In genomic region chr3:95133680-95134101, GRCm38 (mm10) we compare ENCODE assay signal across 8 mouse cellular contexts. TPM values are rescaled to one million over a fixed set of nuclear protein-coding genes. Genes with fewer than 3 reads are reported as not detected.
DNase-seq lines count a peak whose midpoint lies in the region; ATAC-seq lines count a peak whose summit lies in the region.

TSS of gene Scnm1 (minus strand) at chr3:95134011.
TSS of gene Lysmd1 (plus strand) at chr3:95134088.

- peak within 1 kb of the TSS; percentile 67 for H3K4me3 ChIP-seq in hindbrain, embryonic 13.5 days

- ATAC-seq in hindbrain, embryonic 13.5 days (ENCODE audit: low FRiP score), result peak; percentile 92

- H3K4me1 ChIP-seq in hindbrain, embryonic 13.5 days (replicated peaks), result peaks cover 29% of the 10 kb centered on the region

- no peaks in the 10 kb centered on the region for H3K9me3 ChIP-seq in hindbrain, embryonic 13.5 days

- H3K4me2 ChIP-seq in hindbrain, embryonic 13.5 days, result peak within 1 kb of the TSS; percentile 86

- H3K36me3 ChIP-seq in hindbrain, embryonic 13.5 days, result peaks cover 24% of the 10 kb centered on the region

- peak; percentile 97 for DNase-seq in R1 (ENCODE audit: low read depth, low spot score)
- peak; percentile 87 to 92 for DNase-seq in cerebellum, postnatal 14 days
- DNase-seq in frontal cortex, postnatal 14 days (ENCODE audit: low spot score in 2 of 2), result peak; percentile 83 to 91
- peak; percentile 68 to 70 for DNase-seq in layer of hippocampus, postnatal 25 days (ENCODE audit: extremely low spot score in 1 of 2, low spot score in 1 of 2)
- peak; percentile 96 for DNase-seq in lung, postnatal 25 days (ENCODE audit: low spot score)
- DNase-seq in retina, embryonic 14.5 days (ENCODE audit: low spot score), result peak; percentile 95
- peak; percentile 89 for DNase-seq in thymus, postnatal 4 days

- no peaks in the 10 kb centered on the region for H3K27me3 ChIP-seq in hindbrain, embryonic 13.5 days

- peak within 1 kb of the TSS; percentile 88 for H3K9ac ChIP-seq in hindbrain, embryonic 13.5 days

- under 1% methylated on average over 20 of the region's 20 CpGs for WGBS in hindbrain, embryonic 13.5 days

- peak within 1 kb of the TSS; percentile 86 for H3K27ac ChIP-seq in hindbrain, embryonic 13.5 days

RNA-seq across cellular contexts. Expression of gene Scnm1, which starts in this region (rescaled TPM):
- 95.9 and 97.1 TPM in 2 replicates for polyA plus RNA-seq in hindbrain, embryonic 13.5 days (2015; fragmentation: Nextera tagmentation; extraction: Ambion mirVana)
- total RNA-seq in layer of hippocampus, postnatal 25 days (2021), result 10 to 100 TPM; 43.1 to 48.2 TPM

RNA-seq across cellular contexts. Expression of gene Lysmd1, which starts in this region (rescaled TPM):
- polyA plus RNA-seq in hindbrain, embryonic 13.5 days (2015; fragmentation: Nextera tagmentation; extraction: Ambion mirVana), result 36.8 and 38.4 TPM in 2 replicates
- total RNA-seq in layer of hippocampus, postnatal 25 days (2021), result 10 to 100 TPM; 16.5 to 18.4 TPM

Comparison
In these comparisons a context has a peak if more than half of its experiments do, and no peak if none do; other contexts are left out.
1. Peak in every context shown above with its lines: DNase-seq, ATAC-seq, H3K4me3 ChIP-seq and H3K27ac ChIP-seq.